Mouse (Mus musculus) liver, adult 2 months (tissue): Measurements from ENCODE around the gene Fyttd1. TPM values are rescaled to one million over a fixed set of nuclear protein-coding genes. Genes with fewer than 3 reads are reported as not detected.

Experiments
- DNase-seq: peaks from one replicate; pipeline ENCODE4 v3.0.0-alpha.2; 2011; ENCODE audit warnings: low read depth, low spot score; ENCODE audit errors: extremely low read depth
- H3K27ac ChIP-seq: fragments of 200-500 bp; replicated peaks from 2 replicates; pipeline ENCODE4 v1.5.1; 2012; ENCODE audit warnings: low read depth, mild to moderate bottlenecking, control low read depth, inconsistent platforms, low read length; ENCODE audit not compliant: insufficient read depth
- H3K27me3 ChIP-seq: fragments of 200-500 bp; 2 replicates; pipeline ENCODE4 v1.6.1; 2012; ENCODE audit warnings: mild to moderate bottlenecking, moderate library complexity, low read length, inconsistent platforms; ENCODE audit not compliant: control insufficient read depth, insufficient read depth
- H3K36me3 ChIP-seq: fragments of 200-500 bp; 2 replicates; pipeline ENCODE4 v1.6.1; 2012; ENCODE audit warnings: low read length, inconsistent platforms; ENCODE audit not compliant: control insufficient read depth, insufficient read depth
- H3K4me1 ChIP-seq: fragments of 200-500 bp; 2 replicates; pipeline ENCODE4 v1.6.1; 2011; ENCODE audit warnings: low read length; ENCODE audit not compliant: control insufficient read depth, insufficient read depth
- H3K4me3 ChIP-seq: fragments of 200-500 bp; 2 replicates; pipeline ENCODE4 v1.5.1; 2011; ENCODE audit warnings: low read depth, mild to moderate bottlenecking, control low read depth, low read length, moderate library complexity; ENCODE audit not compliant: insufficient read depth
- H3K79me2 ChIP-seq: fragments of 200-500 bp; 2 replicates; pipeline ENCODE4 v1.6.1; 2012; ENCODE audit warnings: inconsistent platforms, mild to moderate bottlenecking, low read length, moderate library complexity; ENCODE audit not compliant: control insufficient read depth, insufficient read depth
- H3K9ac ChIP-seq: fragments of 200-500 bp; 2 replicates; pipeline ENCODE4 v1.6.1; 2012; ENCODE audit warnings: low read depth, mild to moderate bottlenecking, control low read depth, inconsistent platforms, low read length
- CTCF ChIP-seq: fragments of 200-500 bp; IDR thresholded peaks from 2 replicates; pipeline ENCODE4 v1.5.1; 2011; ENCODE audit warnings: low read depth, low read length, control low read depth
- POLR2A ChIP-seq: fragments of 200-500 bp; IDR thresholded peaks from 2 replicates; pipeline ENCODE4 v1.6.1; 2011; ENCODE audit warnings: low read length, control low read depth; ENCODE audit not compliant: insufficient read depth; ENCODE audit errors: extremely low read depth
- WGBS: fragments of 180-500 bp; shearing (Covaris S2); methylation state at CpG from one replicate; pipeline ENCODE4 v1.1.7; 2018; 5-methylcytosine and 5-hydroxymethylcytosine counted together
- polyA plus RNA-seq: library from polyadenylated mRNA; depleted of rRNA; stranded (reverse); fragments of >200 nt; gene quantifications from 2 replicates; pipeline ENCODE4 v1.2.3, GENCODE M21; 2012; rRNA removed
- total RNA-seq: library from RNA; depleted of rRNA; stranded (reverse); fragments of >200 nt; gene quantifications from 2 replicates; pipeline ENCODE4 v1.2.3, GENCODE M21; 2014; rRNA removed

The Fyttd1 gene
- 20.6 and 21.4 TPM in 2 replicates for total RNA-seq
- polyA plus RNA-seq: 4.7 and 5.3 TPM in 2 replicates

DNA sequence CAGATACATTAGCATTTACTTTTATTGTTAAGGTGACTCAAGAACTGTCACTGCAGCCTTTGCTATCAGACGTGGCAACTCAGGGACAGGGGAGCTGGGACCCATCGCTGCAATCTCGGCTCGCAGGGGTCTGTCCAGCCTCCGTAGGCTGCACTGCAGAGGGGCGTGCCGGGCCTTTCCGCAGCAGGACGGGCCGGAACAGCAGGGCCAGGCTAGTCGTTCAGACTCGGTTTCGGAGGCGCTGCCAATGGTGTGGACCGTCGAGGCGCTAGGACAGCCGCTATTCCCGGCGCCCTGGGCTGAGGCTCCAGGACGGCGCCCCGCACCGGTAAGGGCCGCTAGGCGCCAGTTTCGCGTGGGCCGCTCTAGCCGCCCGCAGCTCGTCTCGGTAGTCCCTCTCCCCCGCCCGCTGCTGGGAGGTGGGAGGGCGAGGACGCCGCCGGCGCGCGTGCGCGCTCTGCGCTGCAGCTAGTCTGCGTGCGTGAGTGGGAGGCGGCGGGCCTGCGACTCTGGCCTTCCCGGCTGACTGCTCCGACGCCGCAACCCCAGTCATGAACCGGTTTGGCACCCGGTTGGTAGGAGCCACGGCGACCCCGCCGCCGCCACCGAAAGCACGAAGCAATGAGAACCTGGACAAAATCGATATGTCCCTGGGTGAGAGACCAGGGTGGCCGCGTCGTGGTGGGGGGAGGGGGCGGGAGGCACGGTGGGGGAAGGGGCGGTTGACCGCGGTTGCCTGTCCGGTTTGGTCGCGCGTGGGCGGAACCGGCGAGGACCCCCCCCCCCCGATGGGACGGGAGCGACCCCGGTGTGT lies at the start of gene Fyttd1, which contains the start of gene Rubcn:
Fyttd1 (plus strand) TSS at position 158 of the 814 bp plus-strand sequence.
Rubcn (minus strand) TSS at position 424 of the 814 bp plus-strand sequence.
- Histone ChIP-seq H3K27me3 (no peaks in the 10 kb centered on the region), H3K9ac (peak within 1 kb of the TSS; percentile 98), H3K4me1 (peaks cover 10% of the 10 kb centered on the region), H3K4me3 (peak within 1 kb of the TSS; percentile 100), H3K36me3 (no peaks in the 10 kb centered on the region), H3K27ac (peak within 1 kb of the TSS; percentile 97), H3K79me2 (peaks cover 36% of the 10 kb centered on the region)
- WGBS: under 1% methylated on average over 82 of the region's 83 CpGs
- DNase-seq: peak; percentile 82
- peak; percentile 51 for TF ChIP-seq CTCF
- TF ChIP-seq POLR2A: peak; percentile 68

DNA sequence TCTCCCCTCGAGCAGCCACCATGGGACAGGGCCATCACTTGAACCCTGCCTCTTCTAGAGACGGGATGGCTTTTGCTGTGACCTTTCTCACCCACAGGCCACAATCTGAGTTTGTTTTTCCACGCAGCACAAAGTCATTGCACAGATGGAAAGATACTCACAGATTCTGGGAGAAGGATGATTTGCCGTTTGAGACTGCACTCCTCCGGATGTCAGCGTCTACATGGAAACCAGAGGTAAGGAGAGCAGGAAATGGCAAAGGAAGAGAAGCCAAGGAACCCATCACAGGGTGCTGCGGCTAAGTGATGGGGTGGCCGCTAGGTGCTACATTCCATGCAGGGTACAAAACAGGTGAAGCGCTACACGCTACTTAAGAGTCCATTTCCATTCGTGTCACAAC lies 48.2 kb upstream of the Fyttd1 start:
- Histone ChIP-seq H3K4me3 (no peak overlapping the region), H3K79me2 (no peaks in the 10 kb centered on the region), H3K27me3 (no peaks in the 10 kb centered on the region), H3K4me1 (no peaks in the 10 kb centered on the region), H3K36me3 (peaks cover 31% of the 10 kb centered on the region), H3K27ac (no peak overlapping the region), H3K9ac (no peak overlapping the region)
- DNase-seq: no peak
- TF ChIP-seq POLR2A (no peak), CTCF (no peak)
- WGBS: 85% methylated on average over 11 of the region's 11 CpGs

DNA sequence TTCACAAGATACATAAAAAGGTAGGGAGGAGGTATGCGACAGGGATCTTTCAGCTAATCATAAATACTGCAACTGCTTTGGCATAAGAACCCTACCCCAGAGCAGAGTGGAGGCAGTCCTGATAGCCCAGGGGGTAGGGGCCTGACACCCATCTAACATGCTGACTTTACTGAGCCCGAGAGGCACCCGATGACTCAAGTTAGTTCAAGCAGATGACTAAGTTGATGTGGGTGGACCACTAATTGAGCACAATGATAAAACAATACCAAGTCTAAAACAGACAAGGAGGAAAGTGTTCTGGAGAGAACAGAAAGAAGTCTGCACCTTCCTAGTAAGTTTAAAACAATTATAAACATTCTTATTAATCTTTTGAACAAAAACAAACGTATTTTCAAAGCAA lies 45.8 kb upstream of the Fyttd1 start:
- WGBS: 96% methylated on average over 4 of the region's 4 CpGs
- H3K9ac ChIP-seq: no peak overlapping the region
- H3K4me3 ChIP-seq: no peak overlapping the region
- no peaks in the 10 kb centered on the region for H3K4me1 ChIP-seq
- H3K27ac ChIP-seq: no peak overlapping the region
- DNase-seq: no peak
- H3K27me3 ChIP-seq: no peaks in the 10 kb centered on the region
- no peaks in the 10 kb centered on the region for H3K79me2 ChIP-seq
- no peak for TF ChIP-seq CTCF
- no peak for TF ChIP-seq POLR2A
- peaks cover 23% of the 10 kb centered on the region for H3K36me3 ChIP-seq

- Histone ChIP-seq H3K27me3 (no peaks in the 10 kb centered on the region), H3K79me2 (no peaks in the 10 kb centered on the region), H3K36me3 (peaks cover 23% of the 10 kb centered on the region; the same call in 1 of the 2 replicates), H3K27ac (no peak overlapping the region), H3K9ac (no peak overlapping the region), H3K4me1 (no peaks in the 10 kb centered on the region), H3K4me3 (no peak overlapping the region)
- TF ChIP-seq CTCF: no peak
- no peak for DNase-seq
- WGBS: 97% methylated on average over 11 of the region's 11 CpGs
Measured at GRCm38 (mm10) chr16:32847103-32847502, 30.2 kb upstream of the Fyttd1 start.

DNA sequence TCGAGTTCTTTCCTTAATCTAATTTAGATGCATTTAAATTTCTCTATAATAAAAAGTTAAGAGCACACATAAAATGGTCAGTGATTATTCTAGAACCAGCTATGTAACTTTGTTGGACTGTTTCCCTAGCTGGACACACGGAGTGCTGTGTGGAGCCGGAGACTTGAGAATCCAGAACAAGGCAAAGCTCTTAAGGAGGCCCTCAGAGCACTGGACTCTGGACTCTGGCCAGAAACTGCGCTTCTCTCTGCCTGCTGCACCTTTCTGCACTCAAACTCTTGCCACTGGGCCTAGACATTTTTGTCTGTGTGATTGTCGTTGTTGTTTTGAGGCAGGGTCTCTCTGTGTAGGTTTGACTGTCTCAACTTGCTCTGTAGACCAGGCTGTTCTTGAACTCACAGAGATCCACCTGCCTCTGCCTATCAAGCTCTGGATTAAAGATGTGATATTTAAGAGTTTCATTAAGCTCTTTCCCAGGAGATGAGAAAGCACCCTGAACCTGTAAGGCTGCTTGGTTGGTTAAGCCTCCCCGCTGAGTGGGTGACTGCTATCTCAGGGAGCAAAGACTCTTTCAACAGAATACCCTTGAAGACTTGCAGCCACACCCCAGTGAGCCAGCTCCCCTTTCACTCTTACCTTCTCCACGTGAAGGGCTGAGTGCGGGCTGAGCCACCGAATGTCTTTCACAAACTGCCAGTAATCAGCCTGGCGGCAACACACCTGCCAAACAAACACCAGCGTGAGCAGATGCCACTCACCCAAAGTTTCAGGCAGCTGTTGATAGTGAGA lies 28.1 kb upstream of the Fyttd1 start:
- Histone ChIP-seq H3K4me1 (no peaks in the 10 kb centered on the region), H3K9ac (no peak overlapping the region), H3K79me2 (no peaks in the 10 kb centered on the region), H3K27me3 (no peaks in the 10 kb centered on the region), H3K27ac (no peak overlapping the region), H3K36me3 (peaks cover 20% of the 10 kb centered on the region; the same call in 1 of the 2 replicates), H3K4me3 (no peak overlapping the region)
- DNase-seq: no peak
- no peak for TF ChIP-seq POLR2A
- no peak for TF ChIP-seq CTCF
- 97% methylated on average over 11 of the region's 11 CpGs for WGBS
